Mouse (Mus musculus): ENCODE measurements around the gene Wdfy3. TPM values are rescaled to one million over a fixed set of nuclear protein-coding genes. Genes with fewer than 3 reads are reported as not detected.

The Wdfy3 gene
- polyA plus RNA-seq, 1 experiment = 68.1 TPM

DNA sequence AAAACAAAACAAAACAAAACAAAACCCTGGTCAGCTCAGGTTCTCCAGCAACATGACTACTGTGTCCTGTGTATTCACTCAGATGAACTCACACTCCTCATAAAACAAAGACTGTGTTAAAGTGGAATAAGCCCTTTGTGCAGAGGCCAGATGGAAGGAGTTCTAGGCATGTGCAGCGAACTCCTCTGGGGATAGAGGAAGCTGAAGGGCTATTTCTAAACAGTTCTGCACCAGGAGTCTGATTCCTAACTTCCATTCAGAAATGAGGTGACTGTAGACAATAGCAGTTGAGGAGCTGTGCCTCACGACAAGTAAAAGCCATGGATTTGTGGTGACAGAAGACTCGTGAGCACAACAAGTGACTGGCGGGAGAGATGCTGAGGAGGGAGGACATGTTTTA is 2.3 kb upstream of the Wdfy3 start:
- DNase-seq (ENCODE audit: low read depth) = peak; percentile 62
- TF ChIP-seq CTCF (IDR thresholded peaks at IDR 0.05; ENCODE audit: borderline replicate concordance, extremely low read depth, insufficient read depth, insufficient read length) (no peak), POLR2A (IDR thresholded peaks at IDR 0.05; ENCODE audit: borderline replicate concordance, extremely low read depth, insufficient read depth, insufficient read length, poor library complexity, severe bottlenecking) (no peak)

- DNase-seq (ENCODE audit: low read depth) = peak; percentile 29
- no peak for TF ChIP-seq CTCF (IDR thresholded peaks at IDR 0.05; ENCODE audit: borderline replicate concordance, extremely low read depth, insufficient read depth, insufficient read length)
- no peak for TF ChIP-seq POLR2A (IDR thresholded peaks at IDR 0.05; ENCODE audit: borderline replicate concordance, extremely low read depth, insufficient read depth, insufficient read length, poor library complexity, severe bottlenecking)
Observed at GRCm38 (mm10) chr5:102071241-102071640, 1.5 kb upstream of the Wdfy3 start.

DNA sequence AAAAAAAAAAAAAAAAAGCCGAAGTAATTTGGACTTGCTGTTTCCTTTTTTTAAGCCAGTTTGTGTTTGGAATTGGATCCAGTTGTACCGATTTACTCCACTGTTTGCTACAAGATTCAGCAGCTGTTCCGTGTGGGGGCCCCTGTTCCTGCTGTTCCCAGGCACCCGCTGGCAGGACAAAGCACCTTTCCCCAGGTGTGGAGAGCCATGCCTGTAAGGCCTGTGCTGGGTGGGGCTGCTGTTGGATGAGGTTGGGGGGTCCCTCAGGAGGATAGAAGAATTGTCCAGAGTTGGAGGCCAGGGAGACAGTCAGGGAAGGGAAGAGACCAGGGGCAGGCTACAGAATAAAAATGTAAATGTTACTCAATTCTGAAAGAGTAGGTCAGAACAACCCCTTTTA is 1.1 kb upstream of the Wdfy3 start:
- DNase-seq (ENCODE audit: low read depth) = no peak
- TF ChIP-seq CTCF (IDR thresholded peaks at IDR 0.05; ENCODE audit: borderline replicate concordance, extremely low read depth, insufficient read depth, insufficient read length) = no peak
- no peak for TF ChIP-seq POLR2A (IDR thresholded peaks at IDR 0.05; ENCODE audit: borderline replicate concordance, extremely low read depth, insufficient read depth, insufficient read length, poor library complexity, severe bottlenecking)

GRCm38 (mm10) chr5:102070414-102070768 is 670 bp upstream of the Wdfy3 start:
- peak; percentile 59 for DNase-seq (ENCODE audit: low read depth)

DNA sequence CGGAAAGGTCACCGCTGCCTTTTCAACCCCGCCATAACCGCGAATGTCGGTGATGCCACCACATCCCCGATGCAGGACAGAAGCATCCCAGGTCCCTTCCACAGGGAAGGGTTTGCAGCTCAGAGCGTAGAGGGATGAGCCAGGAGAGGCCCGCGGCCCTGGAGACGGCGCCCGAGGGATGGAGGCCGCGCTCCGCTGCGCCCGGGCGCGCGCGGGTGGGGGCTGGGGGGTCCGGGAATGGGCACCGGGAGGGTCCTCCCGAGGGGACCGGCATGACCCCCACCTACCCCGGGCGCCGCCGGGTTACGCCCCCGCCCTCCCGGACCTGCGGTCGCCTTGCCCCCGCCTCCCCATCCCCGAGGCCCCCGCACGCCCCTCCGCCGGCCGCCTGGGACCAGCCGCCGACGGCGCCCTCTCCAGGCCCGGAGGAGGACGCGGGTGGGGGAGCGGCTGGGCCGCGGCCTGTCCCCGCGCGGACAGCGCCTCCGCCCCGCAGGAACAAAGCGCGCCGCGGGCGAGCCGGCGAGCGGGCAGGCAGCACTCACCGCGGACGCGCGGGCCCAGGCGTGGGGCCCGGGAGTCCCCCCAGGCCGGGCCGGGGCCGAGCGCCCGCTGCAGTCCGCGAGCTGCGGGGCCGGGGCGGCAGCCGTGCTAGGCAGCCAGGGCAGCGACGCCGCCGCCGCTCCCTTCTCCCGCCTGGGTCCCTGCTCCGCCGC is 512 bp downstream of the Wdfy3 start:
- peak; percentile 72 for DNase-seq (ENCODE audit: low read depth)
- TF ChIP-seq CTCF (IDR thresholded peaks at IDR 0.05; ENCODE audit: borderline replicate concordance, extremely low read depth, insufficient read depth, insufficient read length) (peak; percentile 17; the same call in 1 of the 2 replicates), POLR2A (IDR thresholded peaks at IDR 0.05; ENCODE audit: borderline replicate concordance, extremely low read depth, insufficient read depth, insufficient read length, poor library complexity, severe bottlenecking) (no peak; the same call in 1 of the 2 replicates)

More at GRCm38 (mm10) chr5:102070414-102070768, 670 bp upstream of the Wdfy3 start:
- TF ChIP-seq POLR2A (IDR thresholded peaks at IDR 0.05; ENCODE audit: borderline replicate concordance, extremely low read depth, insufficient read depth, insufficient read length, poor library complexity, severe bottlenecking) (no peak), CTCF (IDR thresholded peaks at IDR 0.05; ENCODE audit: borderline replicate concordance, extremely low read depth, insufficient read depth, insufficient read length) (no peak)

DNA sequence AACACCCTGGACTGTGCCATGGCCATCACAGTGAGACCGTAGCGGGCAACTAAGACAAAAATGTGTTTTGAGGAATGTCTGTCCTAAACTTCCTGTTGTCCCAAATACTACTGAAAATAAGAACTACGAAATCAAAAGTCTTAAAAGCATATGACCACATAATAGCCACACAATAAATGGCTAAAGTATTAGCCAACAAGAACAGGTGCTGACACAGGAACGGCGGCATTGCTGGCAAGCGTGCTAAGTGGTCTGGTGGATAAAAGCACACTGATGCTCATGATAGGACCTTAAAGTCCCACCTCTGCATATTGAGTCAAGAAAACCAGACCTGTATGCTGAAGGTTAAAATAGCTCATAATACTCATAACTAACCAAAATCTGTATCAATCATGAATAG is 3.3 kb downstream of the Wdfy3 start:
- DNase-seq (ENCODE audit: low read depth) = no peak
- no peak for TF ChIP-seq CTCF (IDR thresholded peaks at IDR 0.05; ENCODE audit: borderline replicate concordance, extremely low read depth, insufficient read depth, insufficient read length)
- no peak for TF ChIP-seq POLR2A (IDR thresholded peaks at IDR 0.05; ENCODE audit: borderline replicate concordance, extremely low read depth, insufficient read depth, insufficient read length, poor library complexity, severe bottlenecking)

- DNase-seq (ENCODE audit: low read depth) = no peak
- no peak for TF ChIP-seq CTCF (IDR thresholded peaks at IDR 0.05; ENCODE audit: borderline replicate concordance, extremely low read depth, insufficient read depth, insufficient read length)
- no peak for TF ChIP-seq POLR2A (IDR thresholded peaks at IDR 0.05; ENCODE audit: borderline replicate concordance, extremely low read depth, insufficient read depth, insufficient read length, poor library complexity, severe bottlenecking)
Observed at GRCm38 (mm10) chr5:102063013-102063752, 6.5 kb downstream of the Wdfy3 start.

DNA sequence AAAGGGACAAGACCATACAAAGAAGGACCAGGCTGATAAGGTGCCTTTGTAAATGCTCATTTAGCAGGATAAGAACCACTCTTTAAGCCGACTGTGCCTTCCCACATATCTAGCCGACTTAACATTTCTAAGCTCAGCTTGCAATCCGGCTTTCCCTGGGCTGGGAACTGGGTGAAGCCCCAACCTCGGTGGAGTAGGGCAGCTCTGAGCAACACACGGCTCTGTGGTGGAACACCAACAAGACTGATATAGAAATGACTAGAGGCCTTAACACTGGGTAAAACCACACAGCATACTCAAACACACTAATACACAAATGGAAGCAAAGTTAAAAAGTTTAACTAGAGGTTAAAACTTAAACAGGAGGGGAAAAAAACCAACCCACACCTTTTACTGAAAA is 7.9 kb downstream of the Wdfy3 start:
- no peak for TF ChIP-seq POLR2A (IDR thresholded peaks at IDR 0.05; ENCODE audit: borderline replicate concordance, extremely low read depth, insufficient read depth, insufficient read length, poor library complexity, severe bottlenecking)
- no peak for TF ChIP-seq CTCF (IDR thresholded peaks at IDR 0.05; ENCODE audit: borderline replicate concordance, extremely low read depth, insufficient read depth, insufficient read length)
- no peak for DNase-seq (ENCODE audit: low read depth)

- TF ChIP-seq CTCF (IDR thresholded peaks at IDR 0.05; ENCODE audit: borderline replicate concordance, extremely low read depth, insufficient read depth, insufficient read length) (no peak), POLR2A (IDR thresholded peaks at IDR 0.05; ENCODE audit: borderline replicate concordance, extremely low read depth, insufficient read depth, insufficient read length, poor library complexity, severe bottlenecking) (no peak)
- no peak for DNase-seq (ENCODE audit: low read depth)
Observed at GRCm38 (mm10) chr5:102055946-102056345, 13.8 kb downstream of the Wdfy3 start.

- TF ChIP-seq POLR2A (IDR thresholded peaks at IDR 0.05; ENCODE audit: borderline replicate concordance, extremely low read depth, insufficient read depth, insufficient read length, poor library complexity, severe bottlenecking) (no peak), CTCF (IDR thresholded peaks at IDR 0.05; ENCODE audit: borderline replicate concordance, extremely low read depth, insufficient read depth, insufficient read length) (no peak)
- no peak for DNase-seq (ENCODE audit: low read depth)
Observed at GRCm38 (mm10) chr5:102055130-102055641, 14.5 kb downstream of the Wdfy3 start.

- TF ChIP-seq POLR2A (IDR thresholded peaks at IDR 0.05; ENCODE audit: borderline replicate concordance, extremely low read depth, insufficient read depth, insufficient read length, poor library complexity, severe bottlenecking) (no peak), CTCF (IDR thresholded peaks at IDR 0.05; ENCODE audit: borderline replicate concordance, extremely low read depth, insufficient read depth, insufficient read length) (no peak)
- DNase-seq (ENCODE audit: low read depth) = no peak
Observed at GRCm38 (mm10) chr5:102054511-102055093, 15.1 kb downstream of the Wdfy3 start.

Measured in brain, embryonic 14.5 days (tissue).